ENCODE assay signal across 15 mouse cellular contexts in the genomic region with DNA sequence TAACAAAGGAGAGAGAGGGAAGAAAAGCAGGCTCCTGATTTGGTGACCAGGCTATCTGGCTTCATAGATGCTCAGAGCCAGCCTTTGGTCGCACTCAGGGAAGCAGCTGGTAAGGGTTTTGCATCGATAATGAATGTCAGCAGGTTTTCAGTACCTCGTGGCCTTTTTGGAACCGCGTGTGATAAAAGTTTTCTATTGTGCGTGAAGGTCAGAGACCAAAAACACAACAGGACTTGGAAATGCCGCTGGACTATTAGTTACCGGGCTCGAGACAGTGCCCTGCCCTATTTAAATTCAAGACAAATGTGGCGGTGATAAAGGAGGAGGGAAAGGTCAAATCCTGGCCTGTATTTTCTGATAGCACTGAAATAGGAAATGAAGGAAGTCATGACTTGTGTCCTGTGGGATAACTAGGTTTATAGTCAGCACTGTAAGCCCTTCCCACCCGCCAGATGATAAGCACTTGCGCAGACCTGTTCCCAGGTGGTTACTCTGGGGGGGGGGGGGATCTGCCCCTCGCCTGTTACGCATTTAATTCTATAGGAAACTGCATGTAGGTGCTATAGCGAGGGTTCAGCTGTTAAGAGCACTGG. TPM values are rescaled to one million over a fixed set of nuclear protein-coding genes. Genes with fewer than 3 reads are reported as not detected.
DNase-seq lines count a peak whose midpoint lies in the region; ATAC-seq lines count a peak whose summit lies in the region.
"Had no signal": no experiment of that assay in that cellular context is flagged by ENCODE, and none has a peak within 500 bp of the region (broad histone marks: within the 10 kb centered on the region; RNA-seq: fewer than 3 reads in every experiment).

No protein-coding gene starts in this region.

- peaks cover 44% of the 10 kb centered on the region for H3K4me1 ChIP-seq in neural tube, embryonic 13.5 days (replicated peaks)
- H3K4me1 ChIP-seq in intestine, embryonic 16.5 days (ENCODE audit: control insufficient read depth, insufficient read depth, low read length): peaks cover 13% of the 10 kb centered on the region

- no peak overlapping the region for H3K4me3 ChIP-seq in neural tube, embryonic 13.5 days
- H3K4me3 ChIP-seq in intestine, embryonic 16.5 days (ENCODE audit: low read length): no peak overlapping the region
- H3K4me3 ChIP-seq: erythroblast, embryonic 14.5 days; limb, embryonic 12.5 days; neural tube, embryonic 12.5 days had no signal

- H3K27me3 ChIP-seq in neural tube, embryonic 13.5 days: no peaks in the 10 kb centered on the region
- no peaks in the 10 kb centered on the region for H3K27me3 ChIP-seq in intestine, embryonic 16.5 days (replicated peaks; ENCODE audit: control insufficient read depth, insufficient read depth, low read length)
- H3K27me3 ChIP-seq: limb, embryonic 12.5 days; neural tube, embryonic 12.5 days had no signal

- H3K9me3 ChIP-seq in neural tube, embryonic 13.5 days: no peaks in the 10 kb centered on the region
- H3K9me3 ChIP-seq in intestine, embryonic 16.5 days (ENCODE audit: control insufficient read depth, low read length): no peaks in the 10 kb centered on the region
- H3K9me3 ChIP-seq: limb, embryonic 12.5 days; neural tube, embryonic 12.5 days had no signal

- H3K27ac ChIP-seq in neural tube, embryonic 13.5 days (replicated peaks): peak overlapping the region; percentile 35; the same call in 1 of the 2 replicates
- peak overlapping the region; percentile 20; the same call in 1 of the 2 replicates for H3K27ac ChIP-seq in intestine, embryonic 16.5 days (ENCODE audit: low read length)
- H3K27ac ChIP-seq: limb, embryonic 12.5 days; macrophage; neural tube, embryonic 12.5 days had no signal

- no peak overlapping the region for H3K4me2 ChIP-seq in neural tube, embryonic 13.5 days
- H3K4me2 ChIP-seq in intestine, embryonic 16.5 days (ENCODE audit: low read depth, low read length): no peak overlapping the region
- H3K4me2 ChIP-seq: limb, embryonic 12.5 days; neural tube, embryonic 12.5 days had no signal

- WGBS in neural tube, embryonic 13.5 days: 40% methylated on average over 15 of the region's 15 CpGs
- WGBS in intestine, embryonic 16.5 days: 59% methylated on average over 15 of the region's 15 CpGs

- H3K36me3 ChIP-seq in neural tube, embryonic 13.5 days: no peaks in the 10 kb centered on the region
- no peaks in the 10 kb centered on the region for H3K36me3 ChIP-seq in intestine, embryonic 16.5 days (ENCODE audit: control insufficient read depth, insufficient read depth, low read length)
- H3K36me3 ChIP-seq: limb, embryonic 12.5 days; neural tube, embryonic 12.5 days had no signal

- DNase-seq in heart, adult 11 months: peak; percentile 84
- DNase-seq in heart, postnatal 25 days (ENCODE audit: low spot score): no peak
- no peak for DNase-seq in neural tube, embryonic 10.5 days (ENCODE audit: extremely low spot score, low spot score)
- DNase-seq in adrenal gland, postnatal 10 days: no peak
- DNase-seq: adrenal gland, adult 2 months; cerebellum, postnatal 36 days; liver, postnatal 0 days; thymus, adult 18-20 months had no signal

- intact Hi-C loops in heart, postnatal 25 days (cut with DNase I): loop anchor here (2.0 kb wide), 1 partner anchor 14 kb away; no protein-coding TSS in a partner anchor

- no peak overlapping the region for H3K9ac ChIP-seq in neural tube, embryonic 13.5 days
- no peak overlapping the region for H3K9ac ChIP-seq in intestine, embryonic 16.5 days (ENCODE audit: low read depth, low read length)
- H3K9ac ChIP-seq: liver, postnatal 0 days; neural tube, embryonic 12.5 days had no signal

- ATAC-seq in neural tube, embryonic 13.5 days (ENCODE audit: low read depth): no peak
- peak; percentile 69 for ATAC-seq in intestine, embryonic 16.5 days
- ATAC-seq in erythroblast, adult 5-6 weeks (replicated peaks; ENCODE audit: low FRiP score, poor library complexity, severe bottlenecking): no peak
- ATAC-seq: liver, postnatal 0 days had no signal

RNA-seq across cellular contexts. Expression of gene Clstn1, which starts 20.6 kb away (rescaled TPM):
- 10 to 100 TPM; 80.7 to 84.0 TPM for total RNA-seq in heart, postnatal 25 days (2021)
- polyA plus RNA-seq in neural tube, embryonic 13.5 days (2015; fragmentation: Nextera tagmentation; extraction: Ambion mirVana): 131 and 142 TPM in 2 replicates
- polyA plus RNA-seq in intestine, embryonic 16.5 days (2015; fragmentation: Nextera tagmentation; extraction: Ambion mirVana): 10.8 and 12.5 TPM in 2 replicates
- total RNA-seq in adrenal gland, postnatal 10 days (2021): 10 to 100 TPM; 72.7 to 95.7 TPM
- total RNA-seq in erythroblast, adult 5-6 weeks (2015; ENCODE audit: low replicate concordance): 0.58 and 1.3 TPM in 2 replicates
- 1.8 and 2.4 TPM in 2 replicates for total RNA-seq in erythroblast, adult 5-6 weeks (2017; ENCODE audit: low replicate concordance)

Comparison
In these comparisons a context has a peak if more than half of its experiments do, and no peak if none do; other contexts are left out.
1. RNA of gene Clstn1, which starts 20.6 kb away (total RNA-seq): 72.7 to 95.7 TPM in adrenal gland, postnatal 10 days and 80.7 to 84.0 TPM in heart, postnatal 25 days; 0.58 to 2.4 TPM in erythroblast, adult 5-6 weeks; every median in the first group is over 10 times any median in the second.